Mouse (Mus musculus) embryonic facial prominence, embryonic 11.5 days (tissue): ENCODE results near the gene Shc1. TPM values are rescaled to one million over a fixed set of nuclear protein-coding genes. Genes with fewer than 3 reads are reported as not detected.

Experiments
- ATAC-seq: fragments of 200-750 bp; cut with Nextera tagmentation; replicated peaks from 2 replicates; pipeline ENCODE4 v1.8.0; 2017; ENCODE audit warnings: low read depth; ENCODE audit not compliant: insufficient number of reproducible peaks, low FRiP score, low TSS enrichment
- DNase-seq: peaks from one replicate; pipeline ENCODE4 v3.0.0-alpha.2; 2015; ENCODE audit warnings: low spot score
- H3K27ac ChIP-seq: fragments of 300-500 bp; sonication (generic); replicated peaks from 2 replicates; pipeline ENCODE4 v1.5.1; 2014; ENCODE audit warnings: mild to moderate bottlenecking, low read depth, low read length, control low read depth
- H3K27me3 ChIP-seq: fragments of 300-500 bp; sonication (generic); 2 replicates; pipeline ENCODE4 v1.6.1; 2014; ENCODE audit warnings: mild to moderate bottlenecking, low read length, moderate library complexity, mixed read lengths; ENCODE audit not compliant: control insufficient read depth, insufficient read depth
- H3K36me3 ChIP-seq: fragments of 300-500 bp; sonication (generic); replicated peaks from 2 replicates; pipeline ENCODE4 v1.6.1; 2014; ENCODE audit warnings: low read depth, mild to moderate bottlenecking, low read length, moderate library complexity, mixed read lengths; ENCODE audit not compliant: control insufficient read depth, insufficient read depth
- H3K4me1 ChIP-seq: fragments of 300-500 bp; sonication (generic); 2 replicates; pipeline ENCODE4 v1.6.1; 2014; ENCODE audit warnings: low read length, mixed read lengths; ENCODE audit not compliant: control insufficient read depth, insufficient read depth
- H3K4me2 ChIP-seq: fragments of 300-500 bp; sonication (generic); 2 replicates; pipeline ENCODE4 v1.6.1; 2014; ENCODE audit warnings: low read depth, mild to moderate bottlenecking, control low read depth, low read length, moderate library complexity
- H3K4me3 ChIP-seq: fragments of 300-500 bp; sonication (generic); 2 replicates; pipeline ENCODE4 v1.5.1; 2014; ENCODE audit warnings: low read depth, low read length, control low read depth
- H3K9ac ChIP-seq: fragments of 300-500 bp; sonication (generic); replicated peaks from 2 replicates; pipeline ENCODE4 v1.6.1; 2014; ENCODE audit warnings: mild to moderate bottlenecking, control low read depth, low read length
- H3K9me3 ChIP-seq: fragments of 300-500 bp; sonication (generic); replicated peaks from 2 replicates; pipeline ENCODE4 v1.6.1; 2016; ENCODE audit warnings: mild to moderate bottlenecking, low read length, inconsistent platforms, mixed read lengths; ENCODE audit not compliant: control insufficient read depth
- WGBS: fragments of 180-500 bp; shearing (Covaris S2); extraction: QIAGEN DNeasy Blood & Tissue Kit; methylation state at CpG from one replicate; pipeline ENCODE4 v1.1.7; 2014; 5-methylcytosine and 5-hydroxymethylcytosine counted together
- polyA plus RNA-seq: library from polyadenylated mRNA; unstranded; fragments of >200 nt; fragmentation: Nextera tagmentation; extraction: Ambion mirVana; gene quantifications from 2 replicates; pipeline ENCODE4 v1.2.1, GENCODE M21; 2014

The Shc1 gene
- polyA plus RNA-seq, 1 experiment from 2014 or later, result 43.6 TPM

DNA sequence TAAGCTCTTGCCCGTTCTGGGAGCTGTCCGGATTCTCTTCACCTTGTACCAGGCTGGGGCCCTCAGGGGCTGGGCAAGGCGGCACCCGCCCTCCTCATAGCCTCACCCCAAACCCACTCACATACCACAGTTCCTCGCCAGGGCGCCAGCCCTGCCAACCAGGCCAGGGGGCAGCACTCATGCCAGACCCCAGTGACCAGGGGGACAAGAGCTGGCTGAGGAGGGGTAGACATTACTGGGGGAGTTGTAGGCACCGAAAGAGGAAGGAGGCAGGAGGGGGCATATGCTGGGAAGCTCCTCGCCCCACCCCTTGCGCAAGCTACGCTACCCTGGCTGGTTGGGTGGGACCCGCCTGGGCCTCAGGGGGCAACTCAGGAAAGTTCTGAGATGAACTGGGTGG, 30.6 kb upstream of the Shc1 start:
- no peak overlapping the region for H3K27ac ChIP-seq
- no peak overlapping the region; the same call in 1 of the 2 replicates for H3K4me2 ChIP-seq
- H3K27me3 ChIP-seq, result peaks cover 16% of the 10 kb centered on the region
- H3K9me3 ChIP-seq, result no peaks in the 10 kb centered on the region
- H3K4me1 ChIP-seq, result peaks cover 14% of the 10 kb centered on the region
- ATAC-seq (no peak), DNase-seq (no peak)
- 72% methylated on average over 11 of the region's 11 CpGs for WGBS
- H3K4me3 ChIP-seq, result no peak overlapping the region
- no peaks in the 10 kb centered on the region for H3K36me3 ChIP-seq
- H3K9ac ChIP-seq, result no peak overlapping the region

DNA sequence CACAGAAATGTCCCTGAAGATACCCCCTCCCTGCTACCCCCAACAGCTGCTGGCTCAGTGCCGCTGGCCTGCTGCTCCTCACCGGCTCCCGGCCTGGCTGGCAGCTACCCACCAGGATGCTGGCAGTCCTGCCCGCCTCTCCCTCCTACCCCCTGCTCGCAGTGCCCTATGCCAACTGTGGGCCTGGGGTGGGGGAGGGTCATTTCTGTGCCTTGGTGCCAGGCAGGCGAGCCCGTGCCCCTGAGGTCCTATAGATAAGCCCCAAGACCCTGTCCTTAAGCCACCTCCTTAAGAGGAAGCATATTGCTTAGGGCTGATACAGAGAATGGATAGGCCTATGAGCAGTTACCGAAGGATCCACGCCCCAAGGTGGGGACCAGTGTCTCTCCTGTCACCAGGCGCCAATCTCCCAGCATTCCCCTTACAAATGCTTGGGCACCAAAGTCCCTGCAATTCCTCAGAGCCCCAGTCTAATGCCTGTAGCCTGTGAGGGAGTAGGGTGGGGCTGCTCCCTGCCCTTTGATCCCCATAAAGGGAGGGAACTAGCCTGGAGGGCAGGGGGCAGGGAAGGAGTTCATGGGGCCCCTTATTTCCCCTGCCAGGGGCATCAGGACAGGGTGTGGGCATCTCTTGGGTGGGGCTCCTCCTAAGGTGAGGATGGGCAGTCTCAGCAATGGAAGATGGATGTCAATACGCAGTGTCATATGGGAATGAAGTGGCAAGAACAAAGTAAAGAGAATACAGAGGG, 29.9 kb upstream of the Shc1 start:
- 75% methylated on average over 11 of the region's 11 CpGs for WGBS
- no peak overlapping the region for H3K27ac ChIP-seq
- H3K9me3 ChIP-seq, result no peaks in the 10 kb centered on the region
- H3K27me3 ChIP-seq, result peaks cover 20% of the 10 kb centered on the region
- H3K4me1 ChIP-seq, result peaks cover 15% of the 10 kb centered on the region
- no peak overlapping the region for H3K4me2 ChIP-seq
- no peaks in the 10 kb centered on the region for H3K36me3 ChIP-seq
- no peak for ATAC-seq
- no peak for DNase-seq
- no peak overlapping the region for H3K4me3 ChIP-seq
- H3K9ac ChIP-seq, result no peak overlapping the region

DNA sequence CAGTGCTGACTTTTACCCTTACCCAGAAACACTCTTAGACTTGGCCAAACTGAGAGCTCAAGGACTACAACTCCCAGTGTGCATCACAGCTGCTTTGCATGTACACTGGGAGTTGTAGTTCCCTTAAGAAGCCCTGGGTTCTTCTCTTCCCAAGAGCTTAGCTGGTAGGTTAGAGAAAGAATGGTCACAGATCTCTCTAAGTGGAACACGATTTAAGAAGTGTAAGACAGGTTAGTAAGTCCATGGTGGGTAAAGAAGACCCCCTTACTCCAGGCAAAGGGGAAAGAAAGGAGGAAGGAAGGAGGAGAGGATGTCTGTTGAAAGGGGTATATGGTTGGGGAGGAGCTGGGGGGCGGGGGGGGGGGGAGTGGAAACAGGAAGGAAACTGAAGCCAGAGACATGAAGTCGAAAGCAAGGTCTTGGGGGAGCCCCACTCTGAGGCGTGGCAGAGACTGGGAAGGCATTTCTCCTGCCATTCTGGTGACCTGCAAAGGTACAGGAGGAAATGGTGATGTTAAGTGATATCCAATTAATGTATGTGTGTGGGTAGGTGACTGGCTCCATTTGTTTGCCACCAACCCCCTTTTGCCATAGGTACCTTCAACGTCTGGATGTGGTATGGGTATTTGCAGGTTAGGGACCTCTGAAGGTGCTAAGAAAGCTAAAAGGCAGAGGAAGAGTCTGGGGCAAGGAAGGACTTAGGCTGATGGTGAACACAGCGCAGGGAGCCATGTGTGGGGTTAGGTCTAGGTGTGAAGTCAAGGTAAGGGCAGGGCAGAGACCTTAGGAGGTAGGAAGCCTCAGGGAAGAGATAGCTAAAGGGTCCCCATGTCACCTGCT, 29.1 kb upstream of the Shc1 start:
- Histone ChIP-seq H3K9me3 (no peaks in the 10 kb centered on the region), H3K36me3 (no peaks in the 10 kb centered on the region), H3K4me3 (no peak overlapping the region), H3K4me2 (no peak overlapping the region), H3K27me3 (peaks cover 20% of the 10 kb centered on the region), H3K9ac (no peak overlapping the region), H3K27ac (no peak overlapping the region), H3K4me1 (peaks cover 15% of the 10 kb centered on the region)
- DNase-seq (peak; percentile 68), ATAC-seq (no peak)
- WGBS, result 56% methylated on average over 6 of the region's 6 CpGs

DNA sequence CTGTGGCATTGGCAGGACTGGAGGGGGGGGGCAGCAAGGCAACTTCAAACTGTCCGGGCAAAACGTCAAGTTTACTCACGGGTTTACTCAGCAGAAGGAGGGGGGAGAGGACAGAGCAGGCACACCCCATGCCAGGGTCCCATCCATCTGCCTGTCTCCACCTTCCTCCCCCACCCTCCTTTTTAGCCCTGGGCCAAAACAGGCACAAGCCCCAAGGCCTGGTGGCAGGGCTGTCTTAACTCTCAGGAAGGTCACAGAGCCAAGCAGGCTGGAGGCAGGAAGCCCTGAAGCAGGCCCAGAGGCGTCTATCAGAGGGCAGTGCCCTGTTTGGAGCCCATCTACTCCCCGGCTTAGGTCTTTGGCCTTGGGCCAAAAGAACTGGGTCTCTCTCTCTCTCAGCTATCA, 28.1 kb upstream of the Shc1 start:
- DNase-seq, result no peak
- Histone ChIP-seq H3K27ac (no peak overlapping the region), H3K27me3 (peaks cover 20% of the 10 kb centered on the region), H3K9me3 (no peaks in the 10 kb centered on the region), H3K4me3 (no peak overlapping the region), H3K4me2 (no peak overlapping the region), H3K9ac (no peak overlapping the region), H3K4me1 (peaks cover 15% of the 10 kb centered on the region), H3K36me3 (no peaks in the 10 kb centered on the region)
- WGBS, result 61% methylated on average over 5 of the region's 5 CpGs
- ATAC-seq, result no peak

DNA sequence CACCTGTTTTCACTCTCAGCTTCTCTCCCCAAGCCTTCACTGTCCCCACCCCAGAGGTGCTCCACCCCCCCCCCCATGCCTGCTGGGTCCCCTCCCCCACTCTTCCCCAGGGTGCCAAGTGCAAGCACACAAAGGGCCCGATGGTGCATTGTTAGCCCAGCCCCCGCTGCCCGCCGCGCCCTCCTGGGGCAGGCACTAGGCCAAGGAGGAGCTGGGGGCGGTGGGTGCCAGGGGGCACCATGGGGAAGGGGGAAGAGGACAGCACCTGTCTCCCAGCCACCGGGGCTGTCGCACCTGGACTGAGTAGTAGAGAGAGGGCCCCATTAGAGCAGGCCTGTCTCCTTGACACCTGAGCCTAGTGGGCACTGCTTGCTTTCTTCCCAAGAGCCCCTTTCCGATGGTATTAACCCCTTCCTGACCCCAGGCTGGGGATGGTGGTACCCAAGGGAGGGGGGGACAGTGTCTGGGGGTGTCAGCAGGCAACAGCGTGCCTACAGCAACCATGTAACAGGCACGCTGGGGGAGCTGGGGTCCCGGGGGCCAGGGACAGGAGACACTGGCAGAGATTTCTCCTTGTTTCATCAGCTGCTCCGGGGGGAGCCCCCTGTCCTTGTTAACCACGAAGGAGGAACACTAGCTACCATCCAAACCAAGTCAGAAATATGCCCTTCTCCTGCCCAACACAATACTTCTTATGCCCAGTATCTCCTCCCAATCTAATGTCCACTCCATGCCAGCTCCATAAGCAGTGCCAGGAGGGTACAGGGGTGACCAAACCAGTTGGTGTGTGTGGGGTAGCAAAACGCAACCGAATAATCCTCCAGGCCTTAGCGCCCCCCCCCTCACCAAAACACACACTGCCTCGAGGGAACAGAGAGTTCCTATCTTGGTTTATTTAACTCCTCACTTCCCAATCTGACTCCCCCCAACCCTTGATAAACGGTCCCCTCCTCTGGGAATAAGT, 27.3 kb upstream of the Shc1 start:
- no peaks in the 10 kb centered on the region for H3K9me3 ChIP-seq
- no peak for DNase-seq
- H3K36me3 ChIP-seq, result no peaks in the 10 kb centered on the region
- peak overlapping the region; percentile 83 for H3K4me2 ChIP-seq
- peak overlapping the region; percentile 56 for H3K9ac ChIP-seq
- no peak for ATAC-seq
- H3K27me3 ChIP-seq, result peaks cover 20% of the 10 kb centered on the region
- H3K27ac ChIP-seq, result no peak overlapping the region
- peaks cover 18% of the 10 kb centered on the region for H3K4me1 ChIP-seq
- peak overlapping the region; percentile 43 for H3K4me3 ChIP-seq
- WGBS, result 10% methylated on average over 19 of the region's 19 CpGs

DNA sequence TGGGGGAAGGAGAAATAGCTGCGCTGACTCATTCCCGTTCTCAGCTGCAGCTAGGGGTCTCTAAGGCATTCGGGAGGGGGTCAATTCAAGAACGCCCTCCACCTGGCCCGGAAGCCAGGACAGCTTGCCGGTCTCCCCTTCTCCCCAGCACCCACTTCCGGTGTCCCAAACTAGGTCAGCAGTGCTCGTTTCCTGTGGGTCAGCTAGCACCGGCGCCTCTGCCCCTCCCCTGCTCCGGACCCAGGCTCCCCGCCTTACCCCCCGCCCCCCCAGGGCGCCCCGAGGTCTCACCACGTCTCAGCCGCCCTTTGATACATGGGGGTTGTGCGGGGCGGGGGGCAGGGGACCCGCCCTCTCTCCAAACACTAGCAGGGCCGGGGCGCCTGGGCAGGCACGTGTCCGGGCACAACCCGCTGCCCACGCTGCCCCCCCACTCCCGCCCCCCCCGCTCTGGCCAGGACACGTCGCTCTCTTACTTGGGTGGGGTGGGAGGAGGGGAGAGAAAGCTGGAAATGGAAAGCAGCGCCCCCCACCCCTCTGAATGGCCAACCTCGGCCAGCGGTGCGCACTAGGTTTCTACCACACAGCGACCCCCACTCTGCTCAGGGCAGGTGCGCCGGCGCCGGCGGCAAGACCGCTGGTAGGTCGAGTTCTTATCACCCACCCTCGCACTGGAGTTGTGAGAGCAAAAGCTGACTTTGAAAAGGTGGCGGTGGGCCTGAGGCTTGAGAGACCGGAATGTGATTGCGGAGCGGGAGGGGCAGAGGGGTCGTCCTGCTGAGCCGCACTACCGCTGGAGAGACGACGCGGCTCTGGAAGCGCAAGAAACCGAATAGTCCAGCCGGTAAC, 26.4 kb upstream of the Shc1 start:
- Histone ChIP-seq H3K9ac (peak overlapping the region; percentile 56), H3K4me2 (peak overlapping the region; percentile 83), H3K4me3 (peak overlapping the region; percentile 43), H3K27ac (no peak overlapping the region), H3K36me3 (no peaks in the 10 kb centered on the region), H3K9me3 (no peaks in the 10 kb centered on the region), H3K4me1 (peaks cover 16% of the 10 kb centered on the region), H3K27me3 (peaks cover 20% of the 10 kb centered on the region)
- ATAC-seq (no peak), DNase-seq (peak; percentile 61)
- under 1% methylated on average over 53 of the region's 56 CpGs for WGBS

DNA sequence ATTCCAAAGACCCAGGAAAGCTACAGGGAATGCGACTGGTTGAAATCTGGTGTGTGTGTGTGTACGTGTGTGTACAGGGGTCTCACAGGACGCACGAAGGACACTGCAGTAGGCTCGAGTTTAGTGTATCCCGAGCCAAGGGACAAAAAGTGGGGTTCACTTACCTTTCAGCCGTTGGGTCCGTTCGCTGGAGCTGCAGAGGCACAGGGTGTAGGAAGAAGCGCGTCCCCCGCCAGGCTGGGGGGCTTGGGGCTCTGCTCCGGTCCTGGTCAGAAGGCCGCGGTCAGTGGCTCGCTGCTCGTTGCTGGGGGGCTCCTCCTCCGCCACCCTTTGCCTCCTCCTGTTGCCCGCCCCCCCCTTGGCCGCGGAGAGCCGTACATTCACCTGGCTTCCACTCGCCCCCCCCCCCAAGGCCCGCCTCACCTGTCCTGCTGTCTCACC, 25.4 kb upstream of the Shc1 start:
- peak overlapping the region; percentile 83 for H3K4me2 ChIP-seq
- ATAC-seq, result no peak
- H3K36me3 ChIP-seq, result no peaks in the 10 kb centered on the region
- whole genome bisulfite sequencing, result under 1% methylated on average over 21 of the region's 24 CpGs
- peak overlapping the region; percentile 43 for H3K4me3 ChIP-seq
- no peak overlapping the region for H3K27ac ChIP-seq
- DNase-seq, result no peak
- peaks cover 20% of the 10 kb centered on the region for H3K27me3 ChIP-seq
- H3K9me3 ChIP-seq, result no peaks in the 10 kb centered on the region
- peak overlapping the region; percentile 37; the same call in 1 of the 2 replicates for H3K9ac ChIP-seq
- peaks cover 16% of the 10 kb centered on the region for H3K4me1 ChIP-seq
